Mouse (Mus musculus) heart, embryonic 13.5 days (tissue): Measurements from ENCODE around the gene 1700029F12Rik. TPM values are rescaled to one million over a fixed set of nuclear protein-coding genes. Genes with fewer than 3 reads are reported as not detected.

Source experiments
- ATAC-seq: fragments of 200-750 bp; cut with Nextera tagmentation; 2 replicates; pipeline ENCODE4 v1.8.0; 2017; ENCODE audit warnings: moderate TSS enrichment; ENCODE audit not compliant: insufficient number of reproducible peaks, low FRiP score, low TSS enrichment; ENCODE audit errors: extremely low read depth
- H3K27ac ChIP-seq: fragments of 300-500 bp; sonication (generic); replicated peaks from 2 replicates; pipeline ENCODE4 v1.5.1; 2015; ENCODE audit warnings: moderate library complexity, mild to moderate bottlenecking, inconsistent platforms
- H3K27me3 ChIP-seq: fragments of 300-500 bp; sonication (generic); replicated peaks from 2 replicates; pipeline ENCODE4 v1.6.1; 2015; ENCODE audit warnings: mild to moderate bottlenecking, inconsistent platforms
- H3K36me3 ChIP-seq: fragments of 300-500 bp; sonication (generic); 2 replicates; pipeline ENCODE4 v1.6.1; 2015; ENCODE audit warnings: mild to moderate bottlenecking, inconsistent platforms
- H3K4me1 ChIP-seq: fragments of 300-500 bp; sonication (generic); 2 replicates; pipeline ENCODE4 v1.6.1; 2015; ENCODE audit warnings: inconsistent platforms
- H3K4me2 ChIP-seq: fragments of 300-500 bp; sonication (generic); 2 replicates; pipeline ENCODE4 v1.6.1; 2015; ENCODE audit warnings: inconsistent platforms, mild to moderate bottlenecking, moderate library complexity
- H3K4me3 ChIP-seq: fragments of 300-500 bp; sonication (generic); 2 replicates; pipeline ENCODE4 v1.5.1; 2015; ENCODE audit warnings: moderate library complexity, mild to moderate bottlenecking, inconsistent platforms
- H3K9ac ChIP-seq: fragments of 300-500 bp; sonication (generic); 2 replicates; pipeline ENCODE4 v1.6.1; 2015; ENCODE audit warnings: inconsistent platforms, mild to moderate bottlenecking, moderate library complexity
- H3K9me3 ChIP-seq: fragments of 300-500 bp; sonication (generic); 2 replicates; pipeline ENCODE4 v1.6.1; 2016; ENCODE audit warnings: inconsistent platforms
- WGBS: fragments of 180-500 bp; shearing (Covaris S2); methylation state at CpG from one replicate; pipeline ENCODE4 v1.1.7; 2015; ENCODE audit warnings: mixed read lengths; 5-methylcytosine and 5-hydroxymethylcytosine counted together
- polyA plus RNA-seq: library from polyadenylated mRNA; unstranded; fragments of >200 nt; fragmentation: Nextera tagmentation; extraction: Ambion mirVana; gene quantifications from 2 replicates; pipeline ENCODE4 v1.2.1, GENCODE M21; 2015

The 1700029F12Rik gene
- polyA plus RNA-seq, 1 experiment from 2014 or later: not detected

DNA sequence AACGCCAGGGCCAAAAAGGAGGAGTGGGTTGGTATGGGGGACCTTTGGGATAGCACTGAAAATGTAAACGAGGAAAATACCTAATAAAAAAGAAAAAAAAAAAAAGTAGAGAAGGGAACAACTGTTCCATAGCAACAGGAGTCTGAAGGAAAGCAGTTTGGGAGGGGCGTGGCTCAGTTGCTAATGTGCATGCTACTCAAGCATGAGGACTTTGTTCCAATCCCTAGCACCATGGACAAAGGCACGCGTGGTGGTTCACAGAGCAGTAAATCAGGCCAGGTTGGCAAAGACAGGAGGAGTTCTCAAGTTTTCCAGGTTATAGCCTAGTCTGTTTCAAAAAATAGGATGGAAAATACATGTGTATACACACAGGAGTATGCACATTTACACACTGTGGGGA is 14.0 kb downstream of the 1700029F12Rik start:
- H3K27me3 ChIP-seq: no peaks in the 10 kb centered on the region
- peaks cover 4% of the 10 kb centered on the region; the same call in 1 of the 2 replicates for H3K9me3 ChIP-seq
- H3K4me3 ChIP-seq: no peak overlapping the region
- H3K4me2 ChIP-seq: no peak overlapping the region
- H3K9ac ChIP-seq: no peak overlapping the region
- no peak overlapping the region for H3K27ac ChIP-seq
- ATAC-seq: no peak
- peaks cover 23% of the 10 kb centered on the region for H3K4me1 ChIP-seq
- 80% methylated on average over 5 of the region's 5 CpGs for WGBS
- no peaks in the 10 kb centered on the region for H3K36me3 ChIP-seq

DNA sequence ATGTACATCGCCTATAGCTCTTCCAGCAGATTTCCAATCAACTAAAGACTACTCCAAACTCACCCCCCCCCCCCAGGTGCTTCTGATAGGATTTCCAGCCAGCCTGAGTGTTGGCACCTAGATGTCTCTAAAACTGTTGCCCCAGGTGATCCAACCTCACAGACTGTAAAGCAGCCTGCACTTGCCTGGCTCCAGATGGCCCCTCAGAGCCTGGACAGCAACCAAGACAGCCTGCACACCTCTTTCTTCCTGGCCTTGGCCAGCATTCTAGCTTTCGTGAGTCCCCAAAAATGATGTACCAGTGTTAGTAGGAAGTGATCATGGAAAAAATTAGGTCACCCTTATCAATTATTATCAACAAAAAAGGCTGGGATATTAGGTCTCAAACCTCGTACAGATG is 16.5 kb downstream of the 1700029F12Rik start:
- Histone ChIP-seq H3K4me1 (peaks cover 20% of the 10 kb centered on the region), H3K9ac (no peak overlapping the region), H3K27me3 (no peaks in the 10 kb centered on the region), H3K4me2 (no peak overlapping the region), H3K4me3 (no peak overlapping the region), H3K9me3 (peaks cover 4% of the 10 kb centered on the region; the same call in 1 of the 2 replicates), H3K27ac (no peak overlapping the region), H3K36me3 (no peaks in the 10 kb centered on the region)
- 72% methylated on average over 3 of the region's 3 CpGs for WGBS
- ATAC-seq: no peak

DNA sequence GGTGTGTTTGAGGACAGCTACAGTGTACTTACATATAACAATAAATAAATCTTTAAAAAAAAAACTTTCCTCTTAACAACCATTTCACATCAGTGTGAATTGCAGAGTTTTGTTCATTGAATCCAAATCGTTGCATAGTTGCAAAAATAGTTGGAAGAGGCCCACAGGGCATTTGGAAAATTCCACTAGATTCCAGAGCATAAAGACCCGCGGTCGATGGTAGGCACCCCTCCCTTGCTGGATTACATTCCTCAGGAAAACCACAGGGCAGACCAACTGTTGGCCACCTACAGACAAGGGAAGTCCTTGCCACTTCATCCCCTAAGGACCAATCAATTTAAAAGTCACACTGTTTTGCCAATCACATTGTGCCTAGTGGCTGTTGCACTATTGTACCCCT is 19.8 kb downstream of the 1700029F12Rik start:
- Histone ChIP-seq H3K36me3 (no peaks in the 10 kb centered on the region), H3K4me3 (no peak overlapping the region), H3K27ac (no peak overlapping the region), H3K9me3 (peaks cover 4% of the 10 kb centered on the region; the same call in 1 of the 2 replicates), H3K9ac (no peak overlapping the region), H3K4me2 (no peak overlapping the region), H3K27me3 (no peaks in the 10 kb centered on the region), H3K4me1 (peaks cover 10% of the 10 kb centered on the region)
- ATAC-seq: no peak
- 78% methylated on average over 4 of the region's 4 CpGs for WGBS

DNA sequence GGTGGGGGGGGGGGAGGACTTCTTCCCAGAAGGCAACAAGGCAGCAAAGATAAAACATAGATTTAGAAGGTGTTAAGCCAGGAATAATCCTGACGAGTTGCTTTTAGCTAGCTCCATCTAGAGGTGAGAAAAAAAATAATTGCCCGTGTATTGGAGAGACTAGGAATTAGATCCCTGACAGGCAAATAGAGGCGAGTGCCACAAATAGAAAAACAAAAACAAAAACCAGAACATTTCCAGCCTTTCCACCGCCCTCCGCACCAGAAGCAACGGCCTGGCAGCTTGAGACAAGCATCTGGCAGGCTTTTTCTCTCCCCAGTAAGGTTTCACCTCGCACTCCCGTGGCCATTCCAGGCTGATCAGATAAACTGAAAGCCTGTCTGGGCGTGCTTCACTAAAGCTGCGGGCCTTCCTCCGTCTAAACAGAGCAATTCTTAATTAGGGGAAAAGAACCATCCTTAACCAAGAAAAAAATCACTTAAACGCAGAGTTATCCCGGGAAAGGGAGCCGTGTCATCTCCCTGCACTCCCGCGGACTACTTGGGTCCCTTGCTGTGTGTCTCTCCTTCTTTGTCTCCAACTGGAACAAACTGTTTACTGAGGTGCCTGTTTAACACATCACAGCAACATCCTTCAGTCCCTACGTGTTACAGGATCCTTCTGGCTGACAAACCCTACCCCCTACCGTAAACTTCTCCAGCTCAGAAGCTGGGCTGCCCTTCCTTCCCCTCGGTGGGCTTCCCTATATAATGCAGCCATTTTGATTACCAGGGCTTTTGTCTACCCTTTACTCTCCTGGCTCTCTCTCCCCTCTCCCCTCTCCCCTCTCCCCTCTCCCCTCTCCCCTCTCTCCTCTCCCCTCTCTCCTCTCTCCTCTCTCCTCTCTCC is 25.7 kb downstream of the 1700029F12Rik start:
- Histone ChIP-seq H3K9ac (peak overlapping the region; percentile 81), H3K36me3 (no peaks in the 10 kb centered on the region), H3K4me3 (peak overlapping the region; percentile 57), H3K27me3 (no peaks in the 10 kb centered on the region), H3K4me2 (peak overlapping the region; percentile 92), H3K27ac (0 out of 2 replicates have a peak overlapping the region, but pooled peaks have one; percentile 32), H3K4me1 (peaks cover 26% of the 10 kb centered on the region), H3K9me3 (no peaks in the 10 kb centered on the region)
- no peak for ATAC-seq
- WGBS: 2% methylated on average over 19 of the region's 19 CpGs

DNA sequence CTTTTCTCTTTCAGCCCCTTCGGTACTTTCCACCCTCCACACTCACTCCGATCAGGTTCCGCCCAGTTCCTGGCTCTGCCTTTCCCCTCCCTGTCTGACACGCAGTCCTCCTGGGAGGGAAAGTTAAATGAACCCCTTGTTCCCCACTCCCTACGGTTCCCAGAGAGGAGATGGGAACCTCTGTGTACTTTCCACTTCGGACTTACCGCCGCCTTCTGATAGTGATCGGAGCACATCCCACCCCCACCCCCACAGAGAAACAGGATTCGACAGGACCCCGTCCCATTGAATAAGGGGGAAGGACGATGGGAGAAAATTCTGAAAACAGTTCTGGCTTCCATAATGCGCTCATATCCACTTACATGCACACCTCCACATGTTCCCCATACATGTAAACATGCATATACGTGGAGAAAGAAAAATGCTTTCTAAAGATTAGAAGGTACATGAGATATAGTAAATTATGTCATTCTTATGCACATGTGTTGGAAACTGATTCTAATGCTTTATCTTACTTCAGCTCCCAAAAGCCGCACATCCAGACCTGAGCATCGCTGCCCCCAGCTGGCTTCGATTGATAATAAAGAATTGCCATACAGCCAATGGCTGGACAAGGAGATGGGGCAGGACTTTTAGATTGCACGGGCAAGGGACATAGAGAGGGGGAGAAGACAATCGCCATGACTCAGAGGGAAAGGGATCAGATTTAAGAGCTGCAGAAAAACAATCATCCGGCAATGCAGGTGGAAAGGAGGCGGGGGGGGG is 26.5 kb downstream of the 1700029F12Rik start:
- Histone ChIP-seq H3K4me3 (peak overlapping the region; percentile 57), H3K9ac (peak overlapping the region; percentile 81), H3K27me3 (no peaks in the 10 kb centered on the region), H3K4me2 (peak overlapping the region; percentile 92), H3K36me3 (no peaks in the 10 kb centered on the region), H3K27ac (no peak overlapping the region), H3K9me3 (no peaks in the 10 kb centered on the region), H3K4me1 (peaks cover 26% of the 10 kb centered on the region)
- ATAC-seq: no peak
- under 1% methylated on average over 19 of the region's 21 CpGs for WGBS

DNA sequence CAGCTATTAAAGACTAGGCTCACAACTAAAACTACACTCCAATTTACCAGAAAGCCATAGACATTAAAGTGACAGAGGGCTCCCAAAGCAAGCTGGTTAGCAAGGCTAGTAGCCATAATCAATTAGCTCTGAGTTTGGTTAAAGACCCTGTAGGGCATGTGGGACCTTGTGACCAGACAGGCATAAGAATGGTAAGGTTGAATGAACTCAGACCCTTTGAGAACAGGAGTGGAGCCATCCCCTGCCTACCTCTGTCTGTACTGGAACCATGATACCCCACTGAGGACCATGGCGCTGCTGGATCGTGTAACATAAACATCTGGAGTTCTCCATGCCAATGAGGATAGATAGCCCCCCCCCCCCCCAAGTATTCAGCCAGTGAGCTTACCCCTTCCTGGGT is 27.4 kb downstream of the 1700029F12Rik start:
- no peak for ATAC-seq
- 36% methylated on average over 2 of the region's 2 CpGs for WGBS
- H3K27me3 ChIP-seq: no peaks in the 10 kb centered on the region
- H3K27ac ChIP-seq: no peak overlapping the region
- H3K4me1 ChIP-seq: peaks cover 26% of the 10 kb centered on the region
- no peaks in the 10 kb centered on the region for H3K36me3 ChIP-seq
- H3K4me2 ChIP-seq: peak overlapping the region; percentile 92
- peak overlapping the region; percentile 81; the same call in 1 of the 2 replicates for H3K9ac ChIP-seq
- H3K4me3 ChIP-seq: peak overlapping the region; percentile 57; the same call in 1 of the 2 replicates
- H3K9me3 ChIP-seq: no peaks in the 10 kb centered on the region

DNA sequence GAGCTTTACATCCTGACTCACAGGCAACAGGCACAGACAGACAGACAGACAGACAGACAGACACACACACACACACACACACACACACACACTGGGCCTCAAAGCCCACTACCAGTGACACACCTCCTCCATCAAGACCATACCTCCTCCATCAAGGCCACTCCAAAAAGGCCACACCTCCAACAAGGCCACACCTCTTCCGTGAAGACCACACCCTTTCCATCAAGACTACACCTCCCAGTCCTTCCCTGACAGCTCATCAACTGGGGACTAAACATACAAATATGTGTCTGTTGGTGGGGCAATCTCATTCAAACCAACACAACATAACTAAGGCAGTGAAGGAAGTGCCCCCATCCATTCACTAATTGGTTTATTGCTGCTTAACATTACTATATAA is 37.1 kb downstream of the 1700029F12Rik start:
- ATAC-seq: no peak
- no peaks in the 10 kb centered on the region for H3K36me3 ChIP-seq
- WGBS: 65% methylated on average over 1 of the region's 1 CpGs

DNA sequence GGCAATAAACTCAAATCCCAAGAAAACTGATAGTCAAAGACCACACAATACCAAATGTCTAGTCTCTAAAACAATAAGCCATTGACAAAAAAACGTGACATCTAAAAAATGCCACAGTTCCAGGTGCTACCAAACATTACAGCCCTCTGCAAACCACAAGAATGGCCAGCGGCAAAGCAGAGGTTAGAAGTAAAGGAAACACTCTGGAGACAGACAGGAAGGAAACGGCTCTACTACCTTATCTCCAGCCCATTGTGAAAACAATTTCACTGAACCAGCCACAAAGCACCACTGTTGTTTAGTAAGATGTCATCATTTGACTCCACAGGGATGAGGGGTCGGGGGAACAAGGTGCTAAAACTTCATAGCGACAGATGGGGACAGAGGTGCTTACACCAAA is 38.9 kb downstream of the 1700029F12Rik start:
- Histone ChIP-seq H3K27me3 (no peaks in the 10 kb centered on the region), H3K9ac (no peak overlapping the region), H3K9me3 (no peaks in the 10 kb centered on the region), H3K4me3 (no peak overlapping the region), H3K4me2 (no peak overlapping the region), H3K27ac (no peak overlapping the region), H3K36me3 (no peaks in the 10 kb centered on the region), H3K4me1 (no peaks in the 10 kb centered on the region)
- 34% methylated on average over 5 of the region's 5 CpGs for WGBS
- no peak for ATAC-seq

More for the DNA sequence above, 37.1 kb downstream of the 1700029F12Rik start:
- no peaks in the 10 kb centered on the region for H3K27me3 ChIP-seq
- H3K4me2 ChIP-seq: no peak overlapping the region
- no peak overlapping the region for H3K4me3 ChIP-seq
- H3K27ac ChIP-seq: no peak overlapping the region
- no peak overlapping the region for H3K9ac ChIP-seq
- no peaks in the 10 kb centered on the region for H3K9me3 ChIP-seq
- H3K4me1 ChIP-seq: no peaks in the 10 kb centered on the region

DNA sequence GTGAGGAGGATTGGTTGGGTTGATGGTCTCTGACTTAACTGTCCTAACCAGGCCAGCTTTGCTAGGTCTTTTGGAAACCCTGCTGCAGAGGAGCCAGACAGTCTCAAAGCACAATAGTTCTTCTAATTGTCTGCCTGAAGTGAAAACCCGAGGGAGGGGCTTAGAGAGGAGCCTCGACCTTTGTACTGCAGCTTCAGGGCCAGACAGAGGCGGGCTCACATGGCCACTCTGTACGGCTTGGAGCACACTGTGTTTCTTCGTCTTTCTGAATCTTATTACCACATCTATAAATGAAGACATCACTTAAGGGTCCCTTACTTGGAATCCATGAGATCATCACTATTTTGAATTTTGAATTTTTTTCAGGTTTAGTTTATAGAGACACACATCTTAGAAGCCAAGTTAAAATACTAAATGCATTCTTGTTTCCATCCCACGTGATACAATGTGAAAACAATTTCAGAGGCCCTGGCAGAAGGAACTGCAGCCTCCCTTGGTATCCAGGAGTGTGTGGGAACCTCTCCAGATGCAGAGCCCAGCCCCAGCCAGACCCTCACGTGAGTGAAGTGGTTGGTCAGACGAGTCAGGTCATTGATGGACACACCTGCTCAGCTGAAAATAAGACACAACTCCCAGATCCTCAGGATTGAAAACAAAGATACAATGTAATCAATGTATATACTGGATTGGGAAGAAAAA is 40.7 kb downstream of the 1700029F12Rik start:
- H3K4me1 ChIP-seq: no peaks in the 10 kb centered on the region
- no peaks in the 10 kb centered on the region for H3K27me3 ChIP-seq
- no peak for ATAC-seq
- H3K4me3 ChIP-seq: no peak overlapping the region
- no peak overlapping the region for H3K27ac ChIP-seq
- H3K4me2 ChIP-seq: no peak overlapping the region
- H3K9me3 ChIP-seq: no peaks in the 10 kb centered on the region
- 53% methylated on average over 8 of the region's 8 CpGs for WGBS
- H3K36me3 ChIP-seq: no peaks in the 10 kb centered on the region
- no peak overlapping the region for H3K9ac ChIP-seq

DNA sequence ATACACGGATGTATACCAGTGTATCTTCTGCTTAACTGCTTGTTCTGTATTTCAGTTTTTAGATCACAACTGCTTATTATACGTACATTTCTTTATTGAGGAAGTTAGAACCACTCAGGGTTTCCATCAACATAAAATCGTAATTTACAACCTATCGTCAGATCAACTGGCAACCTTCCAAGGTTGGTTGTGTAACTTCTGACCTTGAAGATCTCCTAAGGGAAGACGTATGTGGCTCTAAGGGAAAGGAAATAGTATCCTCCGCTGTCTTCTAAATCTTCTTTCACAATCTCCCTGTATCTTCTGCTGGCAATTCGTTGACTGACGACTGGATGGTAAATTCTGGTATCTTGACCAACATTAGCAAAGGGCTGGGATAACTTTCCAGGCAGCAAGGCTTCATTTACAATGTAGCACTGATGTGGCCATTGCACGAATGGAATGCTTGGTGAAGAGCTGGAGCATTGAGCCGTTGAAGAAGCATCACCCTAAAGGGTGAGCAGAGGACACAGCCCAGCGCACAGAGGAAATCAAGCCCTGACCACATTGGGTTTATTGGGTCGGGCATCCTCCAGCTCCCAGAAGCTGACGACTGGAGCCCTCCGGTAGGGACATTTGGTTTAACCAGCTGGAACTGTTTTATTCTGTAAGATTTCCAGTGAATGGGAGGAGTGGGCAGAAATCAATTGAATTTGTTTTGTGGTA is 43.4 kb downstream of the 1700029F12Rik start:
- ATAC-seq: no peak
- Histone ChIP-seq H3K9ac (no peak overlapping the region), H3K9me3 (no peaks in the 10 kb centered on the region), H3K36me3 (no peaks in the 10 kb centered on the region), H3K27ac (no peak overlapping the region), H3K4me1 (peaks cover 6% of the 10 kb centered on the region), H3K27me3 (no peaks in the 10 kb centered on the region), H3K4me3 (no peak overlapping the region), H3K4me2 (no peak overlapping the region)
- 77% methylated on average over 14 of the region's 14 CpGs for WGBS
